Mouse (Mus musculus) C3H10T1/2 (cell line): ENCODE data around the gene Gm20521. TPM values are rescaled to one million over a fixed set of nuclear protein-coding genes. Genes with fewer than 3 reads are reported as not detected.

Experiments used
- polyA plus RNA-seq, 2 experiments: library from polyadenylated mRNA; unstranded; fragments of >200 nt; fragmentation: generic; extraction: Trizol; gene quantifications; one replicate each; pipeline ENCODE4 v1.2.1; 2012; ENCODE audit warnings: missing spikeins in 2 of 2

Gm20521 gene
- polyA plus RNA-seq: 1 to 10 TPM in 1 of 2 experiments, under 1 TPM in 1; 0.08 to 1.2 TPM

DNA sequence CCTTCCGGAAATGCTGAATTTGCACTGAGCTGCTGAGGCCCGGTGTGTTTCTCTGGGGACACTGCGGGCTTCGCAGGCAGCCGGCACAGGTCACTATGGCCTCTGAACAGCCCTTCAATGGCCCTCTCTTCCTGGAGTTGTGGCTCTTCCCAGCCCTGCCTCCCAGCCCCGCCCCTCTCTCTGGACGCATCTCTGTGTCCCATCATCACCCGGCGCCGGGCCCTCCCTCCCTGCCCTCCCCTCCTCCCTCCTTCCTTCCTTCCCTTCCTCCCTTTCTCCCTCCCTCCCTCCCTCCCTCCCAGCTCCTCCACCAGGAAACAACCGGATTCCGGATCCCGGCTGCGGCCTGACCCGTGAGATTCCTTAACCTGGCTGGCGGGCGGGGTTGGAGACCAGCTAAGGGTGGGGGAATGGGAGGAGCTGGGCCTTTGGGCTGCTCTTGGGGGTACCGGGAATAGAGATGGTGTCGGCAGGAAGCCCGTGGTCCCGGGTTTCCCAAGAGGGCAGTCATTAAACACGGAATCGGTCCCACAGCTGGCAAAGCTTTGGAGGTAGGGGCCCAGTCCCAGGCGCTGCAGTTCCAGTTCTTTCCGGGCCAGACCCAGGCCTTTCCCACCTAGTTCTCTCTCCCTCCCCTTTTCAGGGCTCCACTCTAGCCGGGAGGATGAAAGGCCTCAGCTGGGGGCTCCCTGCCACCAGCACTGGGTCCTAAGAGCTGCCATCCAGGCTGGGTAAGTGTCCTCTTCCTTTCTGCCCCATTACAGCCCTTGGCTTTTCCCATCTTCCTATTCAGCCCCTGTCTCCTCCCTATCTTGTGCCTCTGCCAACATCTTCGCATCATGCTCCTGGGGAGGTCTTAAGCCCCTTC is at the start of gene Gm20521, which contains the start of gene Bcl2l2:
TSS of gene Gm20521 (plus strand) at position 288 of the 868 bp plus-strand sequence.
TSS of gene Bcl2l2 (plus strand) at position 224 of the 868 bp plus-strand sequence.

DNA sequence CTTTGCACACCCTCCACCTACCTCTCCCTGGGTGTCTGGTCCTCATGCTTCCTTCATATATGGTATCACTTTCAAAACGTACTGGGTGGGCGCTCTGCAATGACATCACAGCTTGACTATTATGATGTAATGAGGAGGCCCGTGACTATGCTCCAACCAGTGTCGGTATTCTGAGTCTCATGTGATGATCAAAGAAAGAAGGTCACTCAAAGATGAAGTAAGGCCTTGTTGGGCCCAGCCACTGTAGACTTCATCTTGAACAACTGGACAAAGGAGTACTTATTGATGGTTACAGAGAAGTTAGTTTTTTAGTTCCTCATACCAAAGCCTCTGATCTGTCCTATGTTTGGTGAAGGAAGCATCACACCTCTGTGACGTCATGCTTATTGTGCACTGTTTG is 12.4 kb upstream of the Gm20521 start, which contains the start of gene Homez:
TSS of gene Homez (minus strand) at position 101 of the 400 bp plus-strand sequence.

DNA sequence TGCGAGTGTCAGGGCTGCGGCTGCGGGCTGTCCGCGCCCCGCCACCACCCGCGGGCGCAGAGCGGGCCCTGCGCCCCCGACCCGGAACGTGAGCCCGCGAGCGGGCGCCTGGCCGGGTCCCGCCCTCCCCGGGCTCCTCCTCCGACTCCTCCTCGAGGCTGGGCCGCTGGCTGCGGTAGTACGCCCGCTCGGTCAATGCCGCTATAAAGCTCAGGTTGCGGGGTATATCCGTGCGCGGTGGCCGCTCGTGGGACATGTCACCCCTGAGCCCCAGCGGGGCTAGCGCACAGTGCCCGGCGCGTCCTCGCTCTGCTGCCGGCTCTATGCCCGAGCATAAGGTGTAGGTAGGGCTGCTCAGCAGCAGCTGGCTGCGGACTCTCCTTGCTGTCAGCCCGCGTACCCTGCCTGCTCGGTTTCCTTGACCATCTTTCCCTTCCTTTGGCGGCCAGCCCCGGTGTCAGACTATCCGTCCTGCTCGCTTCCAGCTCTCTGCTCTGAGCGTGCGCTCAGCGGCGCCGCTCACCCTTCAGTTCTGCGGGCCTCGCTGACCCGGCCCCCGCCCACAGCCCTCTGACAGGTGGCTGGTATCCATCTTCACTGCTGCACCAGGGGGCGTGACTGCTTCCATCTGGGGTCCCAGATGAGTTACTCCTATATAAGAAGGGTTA is 6.1 kb upstream of the Gm20521 start, which contains the start of gene Ppp1r3e:
TSS of gene Ppp1r3e (minus strand) at position 503 of the 668 bp plus-strand sequence.

DNA sequence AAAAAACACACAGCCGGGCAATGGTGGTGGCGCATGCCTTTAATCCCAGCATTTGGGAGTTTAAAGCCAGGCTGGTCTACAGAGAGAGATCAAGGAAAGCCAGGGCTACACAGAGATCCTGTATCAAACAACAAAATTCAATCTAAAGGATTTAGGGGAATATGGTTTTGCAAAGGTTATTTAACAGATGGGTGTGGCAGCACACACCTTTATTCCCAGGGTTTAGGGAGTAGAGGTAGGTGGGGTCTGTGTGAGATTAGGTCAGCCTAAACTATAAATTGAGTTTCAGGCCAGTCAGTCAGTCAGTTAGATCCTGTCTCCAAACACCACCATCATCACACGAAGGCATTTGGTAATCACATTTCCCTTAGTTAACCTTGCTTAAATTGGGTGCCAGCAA is 9.0 kb downstream of the Gm20521 start, which contains the start of gene Pabpn1:
TSS of gene Pabpn1 (plus strand) at position 301 of the 400 bp plus-strand sequence.

DNA sequence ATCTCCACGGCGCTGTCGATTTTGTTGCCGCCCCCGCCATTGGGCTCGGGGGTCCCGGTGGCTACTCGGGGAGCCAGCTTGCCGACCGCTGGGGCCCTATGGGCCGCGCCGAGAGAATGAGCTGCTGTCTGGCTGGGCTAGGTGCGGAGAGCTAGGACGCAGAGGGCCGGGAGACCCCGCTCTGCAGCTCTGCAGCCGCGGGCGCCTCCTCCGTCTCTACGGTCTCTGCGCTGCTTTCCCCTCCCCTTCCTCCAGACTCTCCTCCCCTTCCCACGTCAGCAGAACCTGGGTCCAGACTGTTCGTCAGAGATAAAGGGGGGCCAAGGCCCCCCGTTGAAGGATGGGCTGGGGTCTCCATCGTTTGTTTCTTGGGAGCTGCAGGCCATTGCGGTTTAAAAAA is 29.6 kb downstream of the Gm20521 start, which contains the start of gene Slc22a17:
TSS of gene Slc22a17 (minus strand) at position 247 of the 400 bp plus-strand sequence.

DNA sequence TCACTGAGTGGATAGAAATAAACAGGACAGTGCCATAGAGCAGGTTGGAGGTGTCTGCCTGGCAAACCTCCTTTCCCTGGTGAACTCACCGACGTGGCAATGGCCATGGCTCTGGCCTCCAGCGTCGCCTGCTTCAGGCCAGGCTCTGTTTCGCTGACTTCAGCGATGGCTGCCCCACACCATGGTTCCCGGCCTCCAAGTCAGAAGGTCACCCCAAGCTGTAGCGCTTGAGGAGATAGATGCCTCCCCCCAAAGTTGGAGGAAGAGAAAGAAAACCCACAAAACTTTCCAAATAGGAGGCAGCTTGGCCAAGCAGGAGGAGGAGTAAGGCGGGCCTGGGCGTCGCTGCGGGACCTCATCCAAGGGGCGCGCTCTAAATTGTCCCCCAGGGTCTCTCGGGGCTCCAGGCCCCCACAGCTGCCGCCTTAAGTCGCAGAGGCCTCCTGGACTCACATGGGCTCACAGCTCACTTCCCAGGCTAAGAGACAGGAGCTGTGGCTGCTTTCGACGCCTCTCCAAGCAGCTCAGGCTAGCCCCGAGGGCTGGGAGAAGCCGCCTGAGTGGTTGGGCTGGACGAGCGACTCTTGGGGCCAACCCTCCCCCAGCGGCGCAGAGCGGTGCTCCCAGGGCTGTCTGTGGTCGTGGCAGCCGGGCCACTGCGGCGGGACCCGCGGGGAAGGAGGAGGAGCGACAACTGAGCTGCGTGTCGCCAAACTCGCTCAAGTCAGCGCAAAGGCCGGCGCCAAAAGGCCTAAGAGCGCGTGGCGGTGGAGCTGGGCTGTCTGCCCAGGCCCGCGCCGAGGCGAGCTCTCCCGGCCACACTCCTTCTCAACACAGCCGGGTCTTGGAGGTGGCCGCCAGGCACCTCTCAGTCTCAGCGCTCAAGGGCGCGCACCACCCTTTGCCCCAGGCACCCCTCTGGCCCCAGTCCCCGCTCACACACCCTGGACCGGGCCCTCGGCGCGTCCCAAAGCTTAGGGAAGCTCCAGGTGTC is 42.4 kb downstream of the Gm20521 start, which contains the start of gene Efs:
TSS of gene Efs (minus strand) at position 778 of the 994 bp plus-strand sequence.

DNA sequence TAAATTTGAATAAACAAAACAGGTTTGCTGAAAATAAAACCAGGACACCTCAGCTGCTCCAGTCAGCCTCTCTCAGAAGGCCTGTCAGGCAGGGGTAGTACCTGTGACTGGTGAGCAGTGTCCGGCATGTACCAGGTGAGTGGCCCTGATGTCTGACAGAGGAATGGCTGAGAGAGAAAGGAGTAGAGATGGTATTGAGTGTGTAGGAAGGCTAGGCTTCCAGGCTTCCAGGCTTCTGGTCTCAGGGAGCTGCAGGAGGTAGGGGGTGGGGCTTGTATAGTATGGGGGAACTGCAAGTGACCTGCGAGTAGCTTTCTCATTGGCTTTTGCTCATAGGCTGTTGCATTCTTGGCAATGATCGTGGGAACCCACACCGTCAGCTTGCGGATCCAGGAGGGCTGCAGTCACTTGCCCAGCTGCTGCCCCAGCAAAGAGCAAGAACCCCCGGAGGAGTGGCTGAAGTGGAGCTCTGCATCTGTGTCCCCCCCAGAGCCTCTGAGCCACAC is 49.5 kb downstream of the Gm20521 start, which contains the start of gene Il25:
TSS of gene Il25 (plus strand) at position 51 of the 506 bp plus-strand sequence.

DNA sequence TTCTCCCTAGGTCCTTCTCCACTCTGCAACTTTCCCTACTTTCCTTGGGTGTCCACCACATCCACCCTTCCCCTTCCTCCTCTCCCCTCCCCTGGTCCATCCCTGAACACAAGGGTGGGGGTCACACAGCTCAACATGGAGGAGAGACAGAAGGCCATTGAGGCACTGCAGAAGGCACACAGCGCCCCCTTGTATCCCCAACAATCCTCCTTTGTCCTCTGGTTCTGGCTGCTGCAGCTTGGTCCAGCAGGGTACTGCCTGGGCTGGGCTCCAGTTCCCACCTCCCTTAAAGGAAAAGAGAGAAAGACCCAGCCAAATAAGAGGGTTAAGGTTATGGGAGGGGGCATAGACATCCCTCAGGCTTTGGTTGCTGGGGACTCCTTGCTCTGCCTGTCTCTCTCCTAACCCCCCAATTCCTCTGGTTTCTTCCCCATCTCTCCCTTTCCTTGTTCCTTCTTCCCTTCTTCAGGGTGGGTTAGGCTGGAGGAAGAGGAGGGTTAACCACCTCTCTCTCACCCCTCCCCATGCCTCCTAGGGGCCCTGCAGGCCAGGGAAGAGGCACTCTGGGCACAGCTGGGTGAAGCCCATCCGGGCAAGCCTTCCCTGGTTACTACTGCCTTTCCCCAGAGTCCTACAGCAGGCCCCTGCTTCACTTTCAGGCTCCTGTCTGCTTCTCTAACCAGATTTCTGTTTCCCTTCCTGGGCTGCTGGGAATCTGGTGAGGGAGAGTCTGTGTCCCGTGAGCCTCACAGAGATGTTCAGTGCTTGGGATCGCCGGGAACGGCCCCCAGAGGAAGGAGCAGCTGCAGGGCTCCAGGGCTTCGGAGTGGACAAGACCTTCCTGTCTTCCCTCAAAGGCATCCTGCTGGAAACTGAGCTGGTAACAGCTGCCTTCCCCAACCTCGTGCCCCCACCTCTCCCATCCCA is 52.9 kb downstream of the Gm20521 start, which contains the start of gene Cmtm5:
TSS of gene Cmtm5 (plus strand) at position 358 of the 927 bp plus-strand sequence.

Other genes starting within 250 kb of the Gm20521 start
- not detected for gene Gm17606, start 242.5 kb upstream of the Gm20521 start, polyA plus RNA-seq
- 1 to 10 TPM in 1 of 2 experiments, under 1 TPM in 1; 0.97 to 2.1 TPM for gene Cdh24, start 242.1 kb upstream of the Gm20521 start, polyA plus RNA-seq
- gene 1700123O20Rik, start 197.2 kb upstream of the Gm20521 start, polyA plus RNA-seq: 10 to 100 TPM in 1 of 2 experiments, 1 to 10 TPM in 1; 7.4 to 30.1 TPM
- 10 to 100 TPM; 31.4 to 94.4 TPM for gene Acin1, start 196.5 kb upstream of the Gm20521 start, polyA plus RNA-seq
- gene Gm29776, start 184.6 kb upstream of the Gm20521 start, polyA plus RNA-seq: under 1 TPM in 1 of 2 experiments, not detected in 1; 0.06 TPM
- gene Cebpe, start 171.3 kb upstream of the Gm20521 start, polyA plus RNA-seq: not detected
- under 1 TPM in 1 of 2 experiments, not detected in 1; 0.01 TPM for gene Slc7a8, start 101.5 kb upstream of the Gm20521 start, polyA plus RNA-seq
- not detected for gene Rnf212b, start 69.3 kb upstream of the Gm20521 start, polyA plus RNA-seq
- gene Homez, start 12.5 kb upstream of the Gm20521 start, polyA plus RNA-seq: 1 to 10 TPM in 1 of 2 experiments, under 1 TPM in 1; 0.33 to 2.6 TPM
- under 1 TPM; 0.53 to 0.73 TPM for gene Ppp1r3e, start 5.9 kb upstream of the Gm20521 start, polyA plus RNA-seq
- gene Bcl2l2, start 64 bp upstream of the Gm20521 start, polyA plus RNA-seq: 10 to 100 TPM in 1 of 2 experiments, 1 to 10 TPM in 1; 2.4 to 13.8 TPM
- gene Pabpn1, start 9.1 kb downstream of the Gm20521 start, polyA plus RNA-seq: 100 to 1,000 TPM in 1 of 2 experiments, 10 to 100 TPM in 1; 99.1 to 108 TPM
- under 1 TPM; 0.01 to 0.37 TPM for gene Slc22a17, start 29.7 kb downstream of the Gm20521 start, polyA plus RNA-seq
- gene Efs, start 42.7 kb downstream of the Gm20521 start, polyA plus RNA-seq: under 1 TPM in 1 of 2 experiments, not detected in 1; 0.05 TPM
- not detected for gene Il25, start 49.3 kb downstream of the Gm20521 start, polyA plus RNA-seq
- gene Cmtm5, start 52.8 kb downstream of the Gm20521 start, polyA plus RNA-seq: not detected
- gene Myh6, start 83.5 kb downstream of the Gm20521 start, polyA plus RNA-seq: not detected
- gene Gm17428, start 93.5 kb downstream of the Gm20521 start, polyA plus RNA-seq: not detected
- gene Myh7, start 111.2 kb downstream of the Gm20521 start, polyA plus RNA-seq: under 1 TPM; 0.05 to 0.07 TPM
- gene Ngdn, start 132.0 kb downstream of the Gm20521 start, polyA plus RNA-seq: 10 to 100 TPM; 11.8 to 40.7 TPM
- under 1 TPM; 0.08 to 0.59 TPM for gene Zfhx2, start 208.9 kb downstream of the Gm20521 start, polyA plus RNA-seq
- gene Thtpa, start 211.3 kb downstream of the Gm20521 start, polyA plus RNA-seq: 10 to 100 TPM in 1 of 2 experiments, 1 to 10 TPM in 1; 3.1 to 11.9 TPM
- 1 to 10 TPM; 4.9 to 6.1 TPM for gene Ap1g2, start 223.2 kb downstream of the Gm20521 start, polyA plus RNA-seq
- gene Jph4, start 233.5 kb downstream of the Gm20521 start, polyA plus RNA-seq: under 1 TPM in 1 of 2 experiments, not detected in 1; 0.01 TPM